8 mouse cellular contexts compared by ENCODE assay signal in genomic region chr5:133898025-133898598, GRCm38 (mm10).
DNase-seq lines count a peak whose midpoint lies in the region; ATAC-seq and TF ChIP-seq lines count a peak whose summit lies in the region.

No protein-coding gene starts in this region.

- WGBS in intestine, postnatal 0 days, result 75% methylated on average over 4 of the region's 4 CpGs
- WGBS in intestine, embryonic 16.5 days, result 79% methylated on average over 4 of the region's 4 CpGs

- ATAC-seq in intestine, postnatal 0 days, result no peak
- ATAC-seq in intestine, embryonic 16.5 days, result no peak

- no peak overlapping the region for H3K4me2 ChIP-seq in intestine, postnatal 0 days (replicated peaks; ENCODE audit: low read depth)
- H3K4me2 ChIP-seq in intestine, embryonic 16.5 days (ENCODE audit: low read depth, low read length), result no peak overlapping the region

- no peaks in the 10 kb centered on the region for H3K36me3 ChIP-seq in intestine, postnatal 0 days (ENCODE audit: control insufficient read depth, insufficient read depth)
- H3K36me3 ChIP-seq in intestine, embryonic 16.5 days (ENCODE audit: control insufficient read depth, insufficient read depth, low read length), result no peaks in the 10 kb centered on the region

- no peaks in the 10 kb centered on the region for H3K27me3 ChIP-seq in intestine, postnatal 0 days (replicated peaks; ENCODE audit: control insufficient read depth, insufficient read depth, low read length)
- H3K27me3 ChIP-seq in intestine, embryonic 16.5 days (replicated peaks; ENCODE audit: control insufficient read depth, insufficient read depth, low read length), result no peaks in the 10 kb centered on the region

- H3K9ac ChIP-seq in intestine, postnatal 0 days (ENCODE audit: low read depth, low read length), result no peak overlapping the region
- H3K9ac ChIP-seq in intestine, embryonic 16.5 days (ENCODE audit: low read depth, low read length), result no peak overlapping the region

- peak; percentile 75 for TF ChIP-seq CTCF in intestine, postnatal 0 days (IDR thresholded peaks at IDR 0.05; ENCODE audit: low read depth)

- H3K9me3 ChIP-seq in intestine, postnatal 0 days (ENCODE audit: control insufficient read depth), result no peaks in the 10 kb centered on the region
- H3K9me3 ChIP-seq in intestine, embryonic 16.5 days (ENCODE audit: control insufficient read depth, low read length), result no peaks in the 10 kb centered on the region

- intact Hi-C loops in gastrocnemius, postnatal 36 days (cut with DNase I), result no loop called here

- H3K4me1 ChIP-seq in intestine, postnatal 0 days (replicated peaks; ENCODE audit: control insufficient read depth, insufficient read depth, low read length), result no peaks in the 10 kb centered on the region
- H3K4me1 ChIP-seq in intestine, embryonic 16.5 days (ENCODE audit: control insufficient read depth, insufficient read depth, low read length), result no peaks in the 10 kb centered on the region

- no peak overlapping the region for H3K27ac ChIP-seq in intestine, postnatal 0 days (ENCODE audit: low read depth, low read length)
- H3K27ac ChIP-seq in intestine, embryonic 16.5 days (ENCODE audit: low read length), result no peak overlapping the region

- peak; percentile 30 to 54 for DNase-seq in right cerebral cortex, postnatal 10 days (ENCODE audit: low spot score in 2 of 2)
- DNase-seq in right cerebral cortex, postnatal 14 days, result no peak
- DNase-seq in embryo, embryonic 11 days, result peak; percentile 70
- peak; percentile 69 for DNase-seq in retina, embryonic 14.5 days (ENCODE audit: low spot score)
- DNase-seq in adrenal gland, adult 18-20 months (ENCODE audit: low spot score in 2 of 2), result no peak
- no peak for DNase-seq in gastrocnemius, postnatal 36 days

- no peak overlapping the region for H3K4me3 ChIP-seq in intestine, postnatal 0 days (ENCODE audit: low read depth, low read length)
- H3K4me3 ChIP-seq in intestine, embryonic 16.5 days (ENCODE audit: low read length), result no peak overlapping the region

Comparison
In these comparisons a context has a peak if more than half of its experiments do, and no peak if none do; other contexts are left out.
1. DNase-seq: peak in right cerebral cortex, postnatal 10 days (2 of 2), embryo, embryonic 11 days (single experiment) and retina, embryonic 14.5 days (single experiment); none in right cerebral cortex, postnatal 14 days (single experiment), adrenal gland, adult 18-20 months (0 of 2) and gastrocnemius, postnatal 36 days (0 of 2).